Mouse (Mus musculus) intestine, embryonic 14.5 days (tissue): ENCODE measurements around the gene Cmtm2a. TPM values are rescaled to one million over a fixed set of nuclear protein-coding genes. Genes with fewer than 3 reads are reported as not detected.
"Not testable (repeated sequence)": the region's sequence is repeated elsewhere in the genome, so short reads cannot be mapped to it uniquely, and the experiment has no call there.

Experiments
- ATAC-seq: fragments of 200-750 bp; cut with Nextera tagmentation; replicated peaks from 2 replicates; pipeline ENCODE4 v1.8.0; 2017; ENCODE audit warnings: low read depth, moderate number of reproducible peaks, moderate TSS enrichment, moderate library complexity; ENCODE audit not compliant: low FRiP score, low TSS enrichment
- DNase-seq: peaks from one replicate; pipeline ENCODE4 v3.0.0-alpha.2; 2018; ENCODE audit warnings: low spot score
- H3K27ac ChIP-seq: fragments of 300-500 bp; sonication (generic); 2 replicates; pipeline ENCODE4 v1.5.1; 2014; ENCODE audit warnings: low read depth, mild to moderate bottlenecking, control low read depth
- H3K27me3 ChIP-seq: fragments of 300-500 bp; sonication (generic); replicated peaks from 2 replicates; pipeline ENCODE4 v1.6.1; 2014; ENCODE audit warnings: low read length, control low read depth; ENCODE audit not compliant: control insufficient read depth, insufficient read depth
- H3K36me3 ChIP-seq: fragments of 300-500 bp; sonication (generic); 2 replicates; pipeline ENCODE4 v1.6.1; 2014; ENCODE audit warnings: low read length, control low read depth; ENCODE audit not compliant: control insufficient read depth, insufficient read depth
- H3K4me1 ChIP-seq: fragments of 300-500 bp; sonication (generic); replicated peaks from 2 replicates; pipeline ENCODE4 v1.6.1; 2014; ENCODE audit warnings: low read length, control low read depth, mixed read lengths; ENCODE audit not compliant: control insufficient read depth, insufficient read depth
- H3K4me2 ChIP-seq: fragments of 300-500 bp; sonication (generic); 2 replicates; pipeline ENCODE4 v1.6.1; 2014; ENCODE audit warnings: low read length
- H3K4me3 ChIP-seq: fragments of 300-500 bp; sonication (generic); 2 replicates; pipeline ENCODE4 v1.5.1; 2014; ENCODE audit warnings: low read depth, low read length, control low read depth, mixed read lengths
- H3K9ac ChIP-seq: fragments of 300-500 bp; sonication (generic); 2 replicates; pipeline ENCODE4 v1.6.1; 2014; ENCODE audit warnings: mild to moderate bottlenecking, low read length
- H3K9me3 ChIP-seq: fragments of 300-500 bp; sonication (generic); 2 replicates; pipeline ENCODE4 v1.6.1; 2016; ENCODE audit warnings: low read length, control low read depth; ENCODE audit not compliant: control insufficient read depth
- WGBS: fragments of 180-500 bp; shearing (Covaris S2); extraction: QIAGEN DNeasy Blood & Tissue Kit; methylation state at CpG from one replicate; pipeline ENCODE4 v1.1.7; 2014; 5-methylcytosine and 5-hydroxymethylcytosine counted together
- polyA plus RNA-seq: library from polyadenylated mRNA; unstranded; fragments of >200 nt; fragmentation: Nextera tagmentation; extraction: Ambion mirVana; gene quantifications from 2 replicates; pipeline ENCODE4 v1.2.1, GENCODE M21; 2014

Cmtm2a gene
- polyA plus RNA-seq, 1 experiment from 2014 or later: not detected

DNA sequence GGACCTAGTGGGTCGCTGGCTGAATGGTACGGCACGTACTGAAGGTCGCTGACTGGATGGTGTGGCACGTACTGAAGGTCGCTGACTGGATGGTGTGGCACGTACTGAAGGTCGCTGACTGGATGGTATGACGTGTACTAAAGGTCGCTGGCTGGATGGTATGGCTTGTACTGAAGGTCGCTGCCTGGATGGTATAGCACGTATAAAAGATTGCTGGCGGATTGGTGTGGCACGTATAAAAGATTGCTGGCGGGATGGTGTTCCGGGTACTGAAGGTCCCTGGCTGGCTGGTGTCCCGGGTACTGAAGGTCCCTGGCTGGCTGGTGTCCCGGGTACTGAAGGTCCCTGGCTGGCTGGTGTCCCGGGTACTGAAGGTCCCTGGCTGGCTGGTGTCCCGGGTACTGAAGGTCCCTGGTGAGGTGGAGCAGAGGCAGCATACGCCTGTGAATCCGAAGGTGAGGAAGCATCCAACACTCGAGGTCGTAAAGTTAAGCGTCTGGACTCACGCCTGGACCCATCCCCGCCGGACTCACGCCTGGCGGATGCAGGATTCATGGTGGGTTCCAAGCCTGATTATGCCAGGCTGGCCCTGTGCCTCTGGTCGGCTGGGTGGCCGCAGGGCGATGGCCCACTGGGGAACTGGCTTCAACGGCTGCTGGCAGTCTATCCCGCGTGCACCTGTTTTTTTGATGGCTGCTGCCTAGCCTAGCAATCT lies 16.6 kb upstream of the Cmtm2a start, which contains the start of the genes Gm45711 and Cmtm1:
Gene Gm45711, minus strand, starts transcription at position 641 of the 715 bp plus-strand sequence.
Gene Cmtm1, minus strand, starts transcription at position 705 of the 715 bp plus-strand sequence.
- H3K4me2 ChIP-seq, H3K9me3 ChIP-seq, H3K27ac ChIP-seq, H3K27me3 ChIP-seq, DNase-seq, H3K4me3 ChIP-seq, ATAC-seq, H3K9ac ChIP-seq, H3K36me3 ChIP-seq, H3K4me1 ChIP-seq: not testable (repeated sequence)
- WGBS: 85% methylated on average over 34 of the region's 36 CpGs

DNA sequence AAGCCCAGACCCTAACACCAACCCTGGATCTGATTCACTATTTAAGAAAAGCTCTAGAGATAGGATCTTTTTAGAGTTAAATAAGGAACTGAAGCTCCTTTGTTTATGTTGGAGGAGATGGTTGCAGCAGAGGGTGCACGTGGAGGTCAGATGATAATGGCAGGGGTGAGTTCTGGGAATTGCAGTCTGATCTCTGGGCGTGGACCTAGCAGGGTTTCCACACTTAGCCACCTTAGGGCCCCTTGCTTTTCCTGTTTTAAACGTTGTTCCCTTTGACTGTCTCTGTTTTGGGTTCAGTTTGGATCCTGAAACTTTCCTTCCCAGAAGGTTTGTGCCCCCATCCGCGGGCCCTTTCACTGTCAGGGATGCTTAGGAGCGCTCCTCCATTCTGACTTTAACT lies 15.4 kb upstream of the Cmtm2a start:
- 39% methylated on average over 6 of the region's 6 CpGs for WGBS
- DNase-seq, H3K27ac ChIP-seq, H3K9me3 ChIP-seq, H3K27me3 ChIP-seq, H3K4me1 ChIP-seq, H3K9ac ChIP-seq, ATAC-seq, H3K36me3 ChIP-seq, H3K4me2 ChIP-seq, H3K4me3 ChIP-seq: not testable (repeated sequence)

DNA sequence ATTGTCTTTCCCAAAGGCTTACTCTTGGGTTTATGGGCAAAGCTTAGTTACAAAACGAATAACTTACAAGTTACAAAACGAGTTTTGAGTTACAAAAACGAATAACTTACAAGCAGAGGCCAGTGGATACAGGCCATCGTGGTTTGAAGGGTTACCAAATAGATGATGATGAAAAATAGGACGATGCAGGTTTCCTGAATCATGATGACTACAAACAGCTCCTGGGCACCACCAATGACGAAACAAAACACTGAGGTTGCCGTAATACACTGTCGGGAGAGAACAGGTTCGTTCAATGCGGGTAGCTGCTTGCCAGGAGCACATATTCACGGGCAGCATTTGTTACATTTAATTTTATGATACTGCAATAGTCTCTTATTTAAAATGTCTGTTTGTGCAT lies 12.0 kb upstream of the Cmtm2a start:
- H3K4me2 ChIP-seq: no peak overlapping the region
- DNase-seq: no peak
- no peaks in the 10 kb centered on the region for H3K36me3 ChIP-seq
- H3K4me3 ChIP-seq: no peak overlapping the region
- no peaks in the 10 kb centered on the region for H3K27me3 ChIP-seq
- H3K9ac ChIP-seq: no peak overlapping the region
- ATAC-seq: no peak
- no peaks in the 10 kb centered on the region for H3K9me3 ChIP-seq
- H3K27ac ChIP-seq: no peak overlapping the region
- H3K4me1 ChIP-seq: no peaks in the 10 kb centered on the region
- whole genome bisulfite sequencing: 88% methylated on average over 11 of the region's 11 CpGs

DNA sequence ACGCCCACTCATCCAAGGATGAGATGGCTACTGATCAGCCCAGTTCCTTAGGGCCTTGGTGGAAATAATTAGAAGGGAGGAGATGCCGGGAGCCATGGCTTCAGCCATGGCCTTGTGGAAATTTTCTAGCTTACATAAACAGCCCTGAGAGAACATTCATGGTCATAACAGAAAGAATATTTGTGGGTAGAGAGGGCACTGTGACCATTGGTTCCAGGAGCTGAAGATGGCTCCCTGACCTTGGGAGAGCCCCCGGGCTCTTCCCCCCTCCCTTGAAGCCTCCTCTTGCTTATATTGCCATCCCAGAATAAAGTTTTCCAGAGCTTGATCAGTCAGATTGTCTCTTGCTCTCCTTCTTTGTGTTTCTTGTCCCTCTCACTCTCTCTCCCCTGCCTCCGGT lies 9.6 kb upstream of the Cmtm2a start:
- ATAC-seq, H3K36me3 ChIP-seq, H3K27ac ChIP-seq, H3K4me2 ChIP-seq, H3K4me3 ChIP-seq, H3K9ac ChIP-seq, H3K4me1 ChIP-seq, DNase-seq, H3K9me3 ChIP-seq, H3K27me3 ChIP-seq: not testable (repeated sequence)
- WGBS: 91% methylated on average over 4 of the region's 4 CpGs

DNA sequence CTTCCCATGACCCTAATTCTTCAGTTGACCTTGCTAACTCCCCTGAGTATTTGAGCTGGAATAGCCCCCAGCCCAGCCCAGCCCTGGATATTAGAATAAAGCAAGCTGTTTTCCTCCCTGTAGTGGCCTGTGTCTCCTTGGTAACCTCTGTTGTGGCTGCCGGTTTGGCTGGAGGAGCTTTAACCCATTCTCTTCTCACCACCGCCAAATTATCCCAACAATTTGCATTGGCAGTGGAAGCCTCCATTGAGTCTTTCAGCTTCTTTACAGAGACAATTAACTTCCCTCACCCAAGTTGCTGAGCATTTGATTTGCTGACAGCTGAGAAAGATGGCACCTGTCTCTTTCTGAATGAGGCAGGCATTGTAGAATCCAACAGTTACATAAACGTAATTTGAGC lies 8.6 kb upstream of the Cmtm2a start:
- not testable (repeated sequence) for H3K9ac ChIP-seq, DNase-seq, H3K27me3 ChIP-seq, H3K4me2 ChIP-seq, H3K27ac ChIP-seq, H3K4me3 ChIP-seq, H3K9me3 ChIP-seq, H3K36me3 ChIP-seq, ATAC-seq, H3K4me1 ChIP-seq
- WGBS: 25% methylated on average over 3 of the region's 3 CpGs

DNA sequence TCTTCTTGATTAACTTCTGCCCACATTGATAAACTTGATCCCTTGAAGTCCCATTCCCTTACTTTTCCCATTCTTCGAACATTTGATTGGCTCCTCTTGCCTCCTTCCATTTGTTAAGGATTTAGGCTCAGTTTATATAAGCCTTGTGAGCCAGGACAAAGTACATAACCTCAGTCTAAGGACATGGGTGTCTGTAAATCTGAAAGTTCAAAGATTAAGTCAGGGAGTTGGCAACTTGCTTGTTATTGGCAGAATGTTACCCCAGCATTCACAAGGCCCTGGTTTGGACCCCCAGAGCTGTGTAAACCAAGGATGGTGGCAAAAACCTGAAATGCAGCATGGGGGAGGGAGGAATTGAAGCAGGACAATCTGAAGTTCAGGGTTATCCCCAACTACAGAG lies 1.4 kb upstream of the Cmtm2a start:
- H3K36me3 ChIP-seq: no peaks in the 10 kb centered on the region
- H3K9me3 ChIP-seq: no peaks in the 10 kb centered on the region
- no peak overlapping the region for H3K9ac ChIP-seq
- no peak overlapping the region for H3K27ac ChIP-seq
- no peak overlapping the region for H3K4me3 ChIP-seq
- ATAC-seq (no peak), DNase-seq (no peak)
- 94% methylated on average over 1 of the region's 1 CpGs for WGBS
- H3K27me3 ChIP-seq: no peaks in the 10 kb centered on the region
- no peaks in the 10 kb centered on the region for H3K4me1 ChIP-seq
- H3K4me2 ChIP-seq: no peak overlapping the region

DNA sequence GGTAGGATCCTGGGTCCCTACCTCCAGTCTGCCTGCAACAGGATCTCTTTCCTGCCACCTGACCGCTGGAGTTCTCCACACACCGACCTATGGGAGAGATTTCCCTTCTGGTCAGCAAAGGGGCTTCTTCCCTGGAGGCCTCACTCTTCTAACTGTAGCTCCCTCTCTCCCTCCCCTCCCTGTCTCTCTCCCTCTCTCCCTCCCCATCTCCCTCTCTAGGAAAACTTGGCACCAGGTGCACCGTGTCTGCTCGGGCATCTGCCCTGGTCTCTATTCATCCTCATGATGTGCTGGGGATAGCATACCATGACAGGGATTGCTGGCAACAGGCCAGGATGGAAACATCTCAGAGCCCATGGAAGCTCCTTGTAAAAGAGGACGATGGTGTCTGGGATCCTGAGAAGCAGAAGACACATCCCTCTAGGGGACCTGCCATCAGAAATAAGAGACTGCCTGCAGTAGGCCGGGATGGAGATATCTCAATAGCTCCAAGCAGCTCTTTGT lies 24.0 kb downstream of the Cmtm2a start:
- WGBS: 86% methylated on average over 6 of the region's 6 CpGs
- ATAC-seq (no peak), DNase-seq (no peak)
- H3K27me3 ChIP-seq: no peaks in the 10 kb centered on the region
- no peak overlapping the region for H3K9ac ChIP-seq
- H3K27ac ChIP-seq: no peak overlapping the region
- H3K9me3 ChIP-seq: no peaks in the 10 kb centered on the region
- no peak overlapping the region for H3K4me2 ChIP-seq
- H3K36me3 ChIP-seq: peaks cover 5% of the 10 kb centered on the region; the same call in 1 of the 2 replicates
- no peak overlapping the region for H3K4me3 ChIP-seq
- no peaks in the 10 kb centered on the region for H3K4me1 ChIP-seq

DNA sequence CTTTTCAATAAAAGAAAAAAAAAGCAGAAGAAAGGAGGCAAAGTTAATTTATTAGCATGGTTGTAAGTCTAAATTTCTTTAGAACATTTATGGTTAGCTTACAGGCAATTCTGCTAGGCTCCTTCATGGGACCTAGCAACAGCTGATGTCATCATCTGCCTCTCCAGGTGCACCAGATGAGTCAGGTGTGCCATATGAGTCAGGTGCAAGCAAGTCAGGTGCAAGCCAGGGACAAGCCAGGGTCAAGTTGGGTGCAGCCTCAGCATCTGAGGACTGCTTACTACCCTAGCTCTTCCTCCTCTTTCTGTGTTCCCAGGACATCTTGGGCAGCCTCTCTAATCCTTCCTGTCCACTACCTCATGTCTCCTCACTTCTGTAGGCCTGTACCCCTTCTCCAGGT lies 24.6 kb downstream of the Cmtm2a start:
- Histone ChIP-seq H3K4me3 (no peak overlapping the region), H3K9ac (no peak overlapping the region), H3K9me3 (no peaks in the 10 kb centered on the region), H3K4me1 (no peaks in the 10 kb centered on the region), H3K4me2 (no peak overlapping the region), H3K27ac (no peak overlapping the region), H3K27me3 (no peaks in the 10 kb centered on the region), H3K36me3 (peaks cover 10% of the 10 kb centered on the region; the same call in 1 of the 2 replicates)
- ATAC-seq (no peak), DNase-seq (no peak)
